Mouse (Mus musculus): ENCODE results near the gene Gm21962. TPM values are rescaled to one million over a fixed set of nuclear protein-coding genes. Genes with fewer than 3 reads are reported as not detected.
"Not testable (repeated sequence)": the region's sequence is repeated elsewhere in the genome, so short reads cannot be mapped to it uniquely, and the experiment has no call there.

Gm21962 gene
- 0.09 TPM in 1 of 2 replicates, not detected in the other for total RNA-seq (2017)

- ATAC-seq (replicated peaks; ENCODE audit: low read depth, poor library complexity, severe bottlenecking) = not testable (repeated sequence)
Measured at GRCm38 (mm10) chr3:137671224-137671623, at the start of gene Gm21962. Gm21962 (plus strand) TSS chr3:137671524.

- no peak for ATAC-seq (replicated peaks; ENCODE audit: low read depth, poor library complexity, severe bottlenecking)
Measured at GRCm38 (mm10) chr3:137622091-137622490, 49.2 kb upstream of the Gm21962 start.

- peak; percentile 20; the same call in 1 of the 2 replicates for ATAC-seq (replicated peaks; ENCODE audit: low read depth, poor library complexity, severe bottlenecking)
Measured at GRCm38 (mm10) chr3:137622895-137623580, 48.3 kb upstream of the Gm21962 start.

GRCm38 (mm10) chr3:137623581-137624362, 47.6 kb upstream of the Gm21962 start:
- peak; percentile 97 for ATAC-seq (replicated peaks; ENCODE audit: low read depth, poor library complexity, severe bottlenecking)

GRCm38 (mm10) chr3:137625054-137625453, 46.3 kb upstream of the Gm21962 start:
- ATAC-seq (replicated peaks; ENCODE audit: low read depth, poor library complexity, severe bottlenecking) = no peak

GRCm38 (mm10) chr3:137633726-137634125, 37.6 kb upstream of the Gm21962 start:
- no peak for ATAC-seq (replicated peaks; ENCODE audit: low read depth, poor library complexity, severe bottlenecking)

- ATAC-seq (replicated peaks; ENCODE audit: low read depth, poor library complexity, severe bottlenecking) = no peak
Measured at GRCm38 (mm10) chr3:137636571-137636970, 34.8 kb upstream of the Gm21962 start.

GRCm38 (mm10) chr3:137641238-137641637, 30.1 kb upstream of the Gm21962 start:
- ATAC-seq (replicated peaks; ENCODE audit: low read depth, poor library complexity, severe bottlenecking) = no peak

GRCm38 (mm10) chr3:137642137-137642536, 29.2 kb upstream of the Gm21962 start:
- no peak for ATAC-seq (replicated peaks; ENCODE audit: low read depth, poor library complexity, severe bottlenecking)

- no peak for ATAC-seq (replicated peaks; ENCODE audit: low read depth, poor library complexity, severe bottlenecking)
Measured at GRCm38 (mm10) chr3:137642568-137642967, 28.8 kb upstream of the Gm21962 start.

GRCm38 (mm10) chr3:137644081-137644480, 27.2 kb upstream of the Gm21962 start:
- ATAC-seq (replicated peaks; ENCODE audit: low read depth, poor library complexity, severe bottlenecking) = no peak

- no peak for ATAC-seq (replicated peaks; ENCODE audit: low read depth, poor library complexity, severe bottlenecking)
Measured at GRCm38 (mm10) chr3:137644947-137645346, 26.4 kb upstream of the Gm21962 start.

- no peak for ATAC-seq (replicated peaks; ENCODE audit: low read depth, poor library complexity, severe bottlenecking)
Measured at GRCm38 (mm10) chr3:137647427-137648100, 23.8 kb upstream of the Gm21962 start.

GRCm38 (mm10) chr3:137649112-137649511, 22.2 kb upstream of the Gm21962 start:
- no peak for ATAC-seq (replicated peaks; ENCODE audit: low read depth, poor library complexity, severe bottlenecking)

GRCm38 (mm10) chr3:137652853-137653252, 18.5 kb upstream of the Gm21962 start:
- no peak for ATAC-seq (replicated peaks; ENCODE audit: low read depth, poor library complexity, severe bottlenecking)

- ATAC-seq (replicated peaks; ENCODE audit: low read depth, poor library complexity, severe bottlenecking) = peak; percentile 62
Measured at GRCm38 (mm10) chr3:137680923-137681322, 9.6 kb downstream of the Gm21962 start.

- no peak for ATAC-seq (replicated peaks; ENCODE audit: low read depth, poor library complexity, severe bottlenecking)
Measured at GRCm38 (mm10) chr3:137682911-137683806, 11.8 kb downstream of the Gm21962 start.

- no peak for ATAC-seq (replicated peaks; ENCODE audit: low read depth, poor library complexity, severe bottlenecking)
Measured at GRCm38 (mm10) chr3:137683807-137684403, 12.6 kb downstream of the Gm21962 start.

- no peak for ATAC-seq (replicated peaks; ENCODE audit: low read depth, poor library complexity, severe bottlenecking)
Measured at GRCm38 (mm10) chr3:137686932-137687331, 15.6 kb downstream of the Gm21962 start.
